Mouse (Mus musculus): ENCODE results near the gene Tomm40l. TPM values are rescaled to one million over a fixed set of nuclear protein-coding genes. Genes with fewer than 3 reads are reported as not detected.

Gene Tomm40l
- polyA plus RNA-seq, 1 experiment from 2014 or later, result 28.2 TPM

GRCm38 (mm10) chr1:171195046-171195822 is 27.1 kb downstream of the Tomm40l start:
- Histone ChIP-seq H3K36me3 (ENCODE audit: control insufficient read depth, insufficient read depth, low read length) (no peaks in the 10 kb centered on the region), H3K9me3 (ENCODE audit: control insufficient read depth, low read depth, low read length) (no peaks in the 10 kb centered on the region), H3K4me3 (ENCODE audit: low read depth, low read length) (peak overlapping the region; percentile 52), H3K9ac (replicated peaks; ENCODE audit: low read depth, low read length) (no peak overlapping the region; the same call in 1 of the 2 replicates), H3K27me3 (ENCODE audit: control insufficient read depth, insufficient read depth, low read length) (peaks cover 18% of the 10 kb centered on the region), H3K4me1 (ENCODE audit: control insufficient read depth, insufficient read depth, low read length) (peaks cover 20% of the 10 kb centered on the region), H3K27ac (ENCODE audit: low read length) (no peak overlapping the region), H3K4me2 (replicated peaks; ENCODE audit: low read depth, low read length) (peak overlapping the region; percentile 95)
- ATAC-seq (ENCODE audit: insufficient number of reproducible peaks, insufficient read depth, low FRiP score, low read depth), result no peak; the same call in 1 of the 2 replicates
- 11% methylated on average over 20 of the region's 20 CpGs for WGBS

GRCm38 (mm10) chr1:171193911-171194830 is 28.1 kb downstream of the Tomm40l start:
- Histone ChIP-seq H3K4me3 (ENCODE audit: low read depth, low read length) (no peak overlapping the region), H3K4me2 (replicated peaks; ENCODE audit: low read depth, low read length) (peak overlapping the region; percentile 39)
- 24% methylated on average over 11 of the region's 11 CpGs for WGBS

GRCm38 (mm10) chr1:171193093-171193840 is 29.0 kb downstream of the Tomm40l start:
- Histone ChIP-seq H3K27ac (ENCODE audit: low read length) (no peak overlapping the region; the same call in 1 of the 2 replicates), H3K9ac (replicated peaks; ENCODE audit: low read depth, low read length) (no peak overlapping the region), H3K4me2 (replicated peaks; ENCODE audit: low read depth, low read length) (peak overlapping the region; percentile 39), H3K4me3 (ENCODE audit: low read depth, low read length) (peak overlapping the region; percentile 11; the same call in 1 of the 2 replicates), H3K9me3 (ENCODE audit: control insufficient read depth, low read depth, low read length) (no peaks in the 10 kb centered on the region), H3K36me3 (ENCODE audit: control insufficient read depth, insufficient read depth, low read length) (no peaks in the 10 kb centered on the region), H3K27me3 (ENCODE audit: control insufficient read depth, insufficient read depth, low read length) (peaks cover 18% of the 10 kb centered on the region), H3K4me1 (ENCODE audit: control insufficient read depth, insufficient read depth, low read length) (peaks cover 33% of the 10 kb centered on the region)
- ATAC-seq (ENCODE audit: insufficient number of reproducible peaks, insufficient read depth, low FRiP score, low read depth), result no peak
- 6% methylated on average over 18 of the region's 18 CpGs for WGBS

More at GRCm38 (mm10) chr1:171193911-171194830, 28.1 kb downstream of the Tomm40l start:
- Histone ChIP-seq H3K4me1 (ENCODE audit: control insufficient read depth, insufficient read depth, low read length) (peaks cover 28% of the 10 kb centered on the region), H3K36me3 (ENCODE audit: control insufficient read depth, insufficient read depth, low read length) (no peaks in the 10 kb centered on the region), H3K27me3 (ENCODE audit: control insufficient read depth, insufficient read depth, low read length) (peaks cover 18% of the 10 kb centered on the region), H3K9ac (replicated peaks; ENCODE audit: low read depth, low read length) (no peak overlapping the region), H3K27ac (ENCODE audit: low read length) (no peak overlapping the region), H3K9me3 (ENCODE audit: control insufficient read depth, low read depth, low read length) (no peaks in the 10 kb centered on the region)
- ATAC-seq (ENCODE audit: insufficient number of reproducible peaks, insufficient read depth, low FRiP score, low read depth), result no peak

- Histone ChIP-seq H3K4me2 (replicated peaks; ENCODE audit: low read depth, low read length) (no peak overlapping the region), H3K9ac (replicated peaks; ENCODE audit: low read depth, low read length) (no peak overlapping the region), H3K4me1 (ENCODE audit: control insufficient read depth, insufficient read depth, low read length) (peaks cover 33% of the 10 kb centered on the region), H3K9me3 (ENCODE audit: control insufficient read depth, low read depth, low read length) (no peaks in the 10 kb centered on the region), H3K27me3 (ENCODE audit: control insufficient read depth, insufficient read depth, low read length) (peaks cover 18% of the 10 kb centered on the region), H3K4me3 (ENCODE audit: low read depth, low read length) (no peak overlapping the region), H3K27ac (ENCODE audit: low read length) (no peak overlapping the region), H3K36me3 (ENCODE audit: control insufficient read depth, insufficient read depth, low read length) (no peaks in the 10 kb centered on the region)
- no peak for ATAC-seq (ENCODE audit: insufficient number of reproducible peaks, insufficient read depth, low FRiP score, low read depth)
- 49% methylated on average over 10 of the region's 10 CpGs for whole genome bisulfite sequencing
Observed at GRCm38 (mm10) chr1:171192283-171192682, 30.0 kb downstream of the Tomm40l start.

- peaks cover 13% of the 10 kb centered on the region for H3K27me3 ChIP-seq (ENCODE audit: control insufficient read depth, insufficient read depth, low read length)
- H3K27ac ChIP-seq (ENCODE audit: low read length), result no peak overlapping the region
- no peak overlapping the region for H3K4me3 ChIP-seq (ENCODE audit: low read depth, low read length)
- peaks cover 32% of the 10 kb centered on the region for H3K4me1 ChIP-seq (ENCODE audit: control insufficient read depth, insufficient read depth, low read length)
- 94% methylated on average over 9 of the region's 9 CpGs for WGBS
- no peak overlapping the region for H3K4me2 ChIP-seq (replicated peaks; ENCODE audit: low read depth, low read length)
- no peak overlapping the region for H3K9ac ChIP-seq (replicated peaks; ENCODE audit: low read depth, low read length)
- no peaks in the 10 kb centered on the region for H3K9me3 ChIP-seq (ENCODE audit: control insufficient read depth, low read depth, low read length)
- H3K36me3 ChIP-seq (ENCODE audit: control insufficient read depth, insufficient read depth, low read length), result no peaks in the 10 kb centered on the region
- no peak for ATAC-seq (ENCODE audit: insufficient number of reproducible peaks, insufficient read depth, low FRiP score, low read depth)
Observed at GRCm38 (mm10) chr1:171190832-171191231, 31.5 kb downstream of the Tomm40l start.

- Histone ChIP-seq H3K27ac (ENCODE audit: low read length) (peak overlapping the region; percentile 69), H3K36me3 (ENCODE audit: control insufficient read depth, insufficient read depth, low read length) (no peaks in the 10 kb centered on the region), H3K4me3 (ENCODE audit: low read depth, low read length) (no peak overlapping the region), H3K4me2 (replicated peaks; ENCODE audit: low read depth, low read length) (peak overlapping the region; percentile 26; the same call in 1 of the 2 replicates), H3K27me3 (ENCODE audit: control insufficient read depth, insufficient read depth, low read length) (peaks cover 6% of the 10 kb centered on the region; the same call in 1 of the 2 replicates), H3K9ac (replicated peaks; ENCODE audit: low read depth, low read length) (no peak overlapping the region), H3K4me1 (ENCODE audit: control insufficient read depth, insufficient read depth, low read length) (peaks cover 29% of the 10 kb centered on the region), H3K9me3 (ENCODE audit: control insufficient read depth, low read depth, low read length) (no peaks in the 10 kb centered on the region)
- ATAC-seq (ENCODE audit: insufficient number of reproducible peaks, insufficient read depth, low FRiP score, low read depth), result 0 out of 2 replicates have a peak, but pooled peaks have one; percentile 47
- WGBS, result 36% methylated on average over 14 of the region's 14 CpGs
Observed at GRCm38 (mm10) chr1:171189476-171190114, 32.7 kb downstream of the Tomm40l start.

GRCm38 (mm10) chr1:171189046-171189445 is 33.3 kb downstream of the Tomm40l start:
- H3K4me2 ChIP-seq (replicated peaks; ENCODE audit: low read depth, low read length), result peak overlapping the region; percentile 26; the same call in 1 of the 2 replicates
- peaks cover 4% of the 10 kb centered on the region; the same call in 1 of the 2 replicates for H3K27me3 ChIP-seq (ENCODE audit: control insufficient read depth, insufficient read depth, low read length)
- ATAC-seq (ENCODE audit: insufficient number of reproducible peaks, insufficient read depth, low FRiP score, low read depth), result 0 out of 2 replicates have a peak, but pooled peaks have one; percentile 20
- H3K4me1 ChIP-seq (ENCODE audit: control insufficient read depth, insufficient read depth, low read length), result peaks cover 24% of the 10 kb centered on the region
- H3K4me3 ChIP-seq (ENCODE audit: low read depth, low read length), result no peak overlapping the region
- H3K27ac ChIP-seq (ENCODE audit: low read length), result peak overlapping the region; percentile 69
- 10% methylated on average over 8 of the region's 8 CpGs for WGBS
- H3K36me3 ChIP-seq (ENCODE audit: control insufficient read depth, insufficient read depth, low read length), result no peaks in the 10 kb centered on the region
- H3K9me3 ChIP-seq (ENCODE audit: control insufficient read depth, low read depth, low read length), result no peaks in the 10 kb centered on the region
- no peak overlapping the region for H3K9ac ChIP-seq (replicated peaks; ENCODE audit: low read depth, low read length)
